Mouse (Mus musculus) ES-Bruce4 (cell line): Measurements from ENCODE around the gene Prmt9.

Experiments
- CTCF ChIP-seq: IDR thresholded peaks from one replicate; pipeline ENCODE4 v1.8.1; 2011; ENCODE audit warnings: low read depth, low read length
- POLR2A ChIP-seq: IDR thresholded peaks from one replicate; pipeline ENCODE4 v1.8.1; 2011; ENCODE audit warnings: low read length; ENCODE audit not compliant: insufficient read depth

DNA sequence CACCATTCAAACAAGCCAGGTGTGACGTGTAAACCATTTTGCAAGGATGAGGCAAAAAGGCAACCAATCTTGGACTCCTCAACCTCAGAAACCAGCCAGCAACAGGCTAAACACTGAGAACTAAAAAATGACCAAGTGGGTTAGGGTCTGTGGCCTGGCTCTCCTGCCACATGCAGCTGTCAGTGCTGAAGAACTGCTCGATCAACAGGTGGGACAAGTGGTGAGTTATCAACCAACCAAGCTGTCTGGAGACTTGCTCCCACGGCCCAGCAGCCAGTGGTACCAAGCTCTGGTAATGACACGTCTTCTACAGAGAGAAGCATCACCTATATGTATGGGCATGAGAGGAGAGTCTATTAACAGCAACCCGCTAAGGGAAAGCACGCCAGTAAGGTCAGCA, 46.6 kb upstream of the Prmt9 start:
- TF ChIP-seq CTCF (no peak), POLR2A (no peak)
